Mouse (Mus musculus) thymus, adult 2 months (tissue): ENCODE data around the gene Asna1.

Source experiments
- CTCF ChIP-seq: fragments of 200-500 bp; IDR thresholded peaks from 2 replicates; pipeline ENCODE4 v1.5.1; 2012; ENCODE audit warnings: mild to moderate bottlenecking, control low read depth, low read length, moderate library complexity, borderline replicate concordance; ENCODE audit not compliant: control insufficient read depth, poor library complexity, insufficient read depth; ENCODE audit errors: extremely low read depth
- POLR2A ChIP-seq: fragments of 200-500 bp; IDR thresholded peaks from 2 replicates; pipeline ENCODE4 v1.6.1; 2012; ENCODE audit warnings: mild to moderate bottlenecking, low read length, control low read depth, moderate library complexity; ENCODE audit not compliant: control insufficient read depth, poor library complexity, insufficient read depth; ENCODE audit errors: extremely low read depth

GRCm38 (mm10) chr8:84987388-84987787, 37.7 kb downstream of the Asna1 start:
- TF ChIP-seq CTCF: no peak
- TF ChIP-seq POLR2A: no peak
